Mouse (Mus musculus) limb, embryonic 15.5 days (tissue): ENCODE measurements at regions not wholly inside any gene's neighbourhood (a gene's known extent, or its start where the extent isn't known, plus 50 kb on each side); places are given as distances from the start of the nearest gene placed in this dataset.
A peak's percentile ranks its signal among the peaks of the same experiment; 100 is the strongest.

Experiments used
- ATAC-seq: fragments of 200-750 bp; cut with Nextera tagmentation; 2 replicates; pipeline ENCODE4 v1.8.0; 2017; ENCODE audit warnings: low read depth, moderate TSS enrichment; ENCODE audit not compliant: insufficient number of reproducible peaks, low FRiP score, low TSS enrichment
- H3K27ac ChIP-seq: fragments of 300-500 bp; sonication (generic); 2 replicates; pipeline ENCODE4 v1.5.1; 2015; ENCODE audit warnings: moderate library complexity, mild to moderate bottlenecking, inconsistent platforms
- H3K27me3 ChIP-seq: fragments of 300-500 bp; sonication (generic); 2 replicates; pipeline ENCODE4 v1.6.1; 2015; ENCODE audit warnings: inconsistent platforms
- H3K36me3 ChIP-seq: fragments of 300-500 bp; sonication (generic); 2 replicates; pipeline ENCODE4 v1.6.1; 2015; ENCODE audit warnings: inconsistent platforms
- H3K4me1 ChIP-seq: fragments of 300-500 bp; sonication (generic); 2 replicates; pipeline ENCODE4 v1.6.1; 2015; ENCODE audit warnings: inconsistent platforms
- H3K4me2 ChIP-seq: fragments of 300-500 bp; sonication (generic); 2 replicates; pipeline ENCODE4 v1.6.1; 2015; ENCODE audit warnings: mild to moderate bottlenecking, inconsistent platforms
- H3K4me3 ChIP-seq: fragments of 300-500 bp; sonication (generic); 2 replicates; pipeline ENCODE4 v1.5.1; 2015; ENCODE audit warnings: mild to moderate bottlenecking, inconsistent platforms
- H3K9ac ChIP-seq: fragments of 300-500 bp; sonication (generic); 2 replicates; pipeline ENCODE4 v1.6.1; 2015; ENCODE audit warnings: inconsistent platforms
- H3K9me3 ChIP-seq: fragments of 300-500 bp; sonication (generic); 2 replicates; pipeline ENCODE4 v1.6.1; 2016; ENCODE audit warnings: inconsistent platforms
- WGBS: fragments of 180-500 bp; shearing (Covaris S2); methylation state at CpG from one replicate; pipeline ENCODE4 v1.1.7; 2015; 5-methylcytosine and 5-hydroxymethylcytosine counted together

- WGBS: 93% methylated on average over 1 of the region's 1 CpGs
- Histone ChIP-seq H3K9ac (no peak overlapping the region), H3K9me3 (no peaks in the 10 kb centered on the region), H3K4me2 (no peak overlapping the region), H3K27ac (no peak overlapping the region), H3K27me3 (peaks cover 3% of the 10 kb centered on the region; the same call in 1 of the 2 replicates), H3K4me1 (no peaks in the 10 kb centered on the region), H3K36me3 (no peaks in the 10 kb centered on the region), H3K4me3 (no peak overlapping the region)
- no peak for ATAC-seq
Measured at GRCm38 (mm10) chrX:142600782-142601181, 80.4 kb upstream of the Tmem164 start.

DNA sequence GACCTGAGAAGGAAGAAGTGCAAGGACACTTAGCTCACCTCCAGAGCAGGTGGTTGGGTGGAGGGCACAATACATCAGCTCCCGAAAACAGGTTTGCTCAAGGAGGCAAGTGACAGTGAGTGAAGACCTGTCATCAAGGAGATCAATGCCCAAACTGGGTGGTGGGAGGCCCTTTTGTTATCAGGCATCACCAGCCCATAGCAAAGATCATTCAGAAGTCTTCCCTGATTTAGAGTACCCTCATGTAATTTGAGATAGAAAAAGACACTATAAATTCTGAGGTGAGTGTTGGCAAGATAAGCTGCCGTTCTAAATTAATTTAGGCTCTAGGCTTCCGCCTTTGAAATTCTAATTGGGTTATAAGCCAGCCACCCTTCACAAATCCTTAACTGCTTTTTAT is 76.1 kb upstream of the Tmem164 start:
- Histone ChIP-seq H3K4me1 (no peaks in the 10 kb centered on the region), H3K36me3 (no peaks in the 10 kb centered on the region), H3K27ac (no peak overlapping the region), H3K9me3 (no peaks in the 10 kb centered on the region), H3K4me2 (no peak overlapping the region), H3K4me3 (no peak overlapping the region), H3K27me3 (peaks cover 7% of the 10 kb centered on the region; the same call in 1 of the 2 replicates), H3K9ac (no peak overlapping the region)
- 56% methylated on average over 3 of the region's 3 CpGs for WGBS
- ATAC-seq: no peak

- no peaks in the 10 kb centered on the region for H3K4me1 ChIP-seq
- H3K27ac ChIP-seq: no peak overlapping the region
- H3K27me3 ChIP-seq: peaks cover 3% of the 10 kb centered on the region; the same call in 1 of the 2 replicates
- no peaks in the 10 kb centered on the region for H3K9me3 ChIP-seq
- H3K4me2 ChIP-seq: no peak overlapping the region
- no peak for ATAC-seq
- 75% methylated on average over 8 of the region's 8 CpGs for WGBS
- no peak overlapping the region for H3K4me3 ChIP-seq
- no peak overlapping the region for H3K9ac ChIP-seq
- H3K36me3 ChIP-seq: no peaks in the 10 kb centered on the region
Measured at GRCm38 (mm10) chrX:142606595-142607205, 74.5 kb upstream of the Tmem164 start.

- WGBS: 91% methylated on average over 11 of the region's 11 CpGs
- no peak overlapping the region for H3K9ac ChIP-seq
- no peak overlapping the region for H3K4me3 ChIP-seq
- no peaks in the 10 kb centered on the region for H3K9me3 ChIP-seq
- no peak overlapping the region for H3K4me2 ChIP-seq
- H3K27ac ChIP-seq: no peak overlapping the region
- H3K4me1 ChIP-seq: no peaks in the 10 kb centered on the region
- no peak for ATAC-seq
- H3K27me3 ChIP-seq: no peaks in the 10 kb centered on the region; the same call in 1 of the 2 replicates
- no peaks in the 10 kb centered on the region for H3K36me3 ChIP-seq
Measured at GRCm38 (mm10) chrX:142616189-142616872, 64.9 kb upstream of the Tmem164 start.

- WGBS: 64% methylated on average over 1 of the region's 1 CpGs
- Histone ChIP-seq H3K4me3 (no peak overlapping the region), H3K4me1 (no peaks in the 10 kb centered on the region), H3K9ac (no peak overlapping the region), H3K4me2 (no peak overlapping the region), H3K27me3 (0 out of 2 replicates have a peak, but pooled peaks cover under 1% of the 10 kb centered on the region), H3K36me3 (no peaks in the 10 kb centered on the region), H3K27ac (no peak overlapping the region), H3K9me3 (no peaks in the 10 kb centered on the region)
- no peak for ATAC-seq
Measured at GRCm38 (mm10) chrX:142618389-142618788, 62.8 kb upstream of the Tmem164 start.

DNA sequence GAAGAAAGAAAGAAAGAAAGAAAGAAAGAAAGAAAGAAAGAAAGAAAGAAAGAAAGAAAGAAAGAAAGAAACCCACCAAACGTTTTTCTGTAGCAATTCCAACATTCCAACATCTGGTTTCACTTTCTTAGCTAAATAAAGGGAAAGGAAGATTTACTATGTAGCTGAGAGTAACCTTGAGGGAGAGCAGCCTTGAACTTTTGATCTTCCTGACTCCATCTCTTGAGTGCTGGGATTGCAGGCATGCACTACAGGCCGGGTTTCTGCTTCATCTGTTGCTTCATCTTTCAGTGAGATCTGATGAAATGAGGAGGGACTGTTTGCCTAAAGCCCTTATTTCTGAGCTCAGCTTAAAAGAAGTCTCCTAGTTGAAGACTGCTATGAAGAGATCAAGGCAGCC is 57.8 kb upstream of the Tmem164 start:
- Histone ChIP-seq H3K4me1 (0 out of 2 replicates have a peak, but pooled peaks cover 7% of the 10 kb centered on the region), H3K27ac (peak overlapping the region; percentile 75), H3K36me3 (no peaks in the 10 kb centered on the region), H3K4me3 (no peak overlapping the region), H3K9me3 (no peaks in the 10 kb centered on the region), H3K9ac (no peak overlapping the region), H3K4me2 (no peak overlapping the region), H3K27me3 (0 out of 2 replicates have a peak, but pooled peaks cover 4% of the 10 kb centered on the region)
- 10% methylated on average over 2 of the region's 2 CpGs for WGBS
- ATAC-seq: no peak

GRCm38 (mm10) chrX:142623882-142624281 is 57.3 kb upstream of the Tmem164 start:
- no peaks in the 10 kb centered on the region for H3K9me3 ChIP-seq
- 0 out of 2 replicates have a peak, but pooled peaks have one; percentile 48 for ATAC-seq
- no peak overlapping the region for H3K4me2 ChIP-seq
- no peak overlapping the region for H3K9ac ChIP-seq
- no peaks in the 10 kb centered on the region for H3K36me3 ChIP-seq
- WGBS: 21% methylated on average over 2 of the region's 2 CpGs
- H3K27ac ChIP-seq: peak overlapping the region; percentile 75
- H3K27me3 ChIP-seq: 0 out of 2 replicates have a peak, but pooled peaks cover 4% of the 10 kb centered on the region
- H3K4me3 ChIP-seq: no peak overlapping the region
- H3K4me1 ChIP-seq: 0 out of 2 replicates have a peak, but pooled peaks cover 7% of the 10 kb centered on the region
